Mouse (Mus musculus): ENCODE data around the gene Tbcc. TPM values are rescaled to one million over a fixed set of nuclear protein-coding genes. Genes with fewer than 3 reads are reported as not detected.
"Not testable (repeated sequence)": the region's sequence is repeated elsewhere in the genome, so short reads cannot be mapped to it uniquely, and the experiment has no call there.

The Tbcc gene
- polyA plus RNA-seq (2016; fragmentation: Nextera tagmentation; extraction: Ambion mirVana) = 52.4 and 55.1 TPM in 2 replicates

DNA sequence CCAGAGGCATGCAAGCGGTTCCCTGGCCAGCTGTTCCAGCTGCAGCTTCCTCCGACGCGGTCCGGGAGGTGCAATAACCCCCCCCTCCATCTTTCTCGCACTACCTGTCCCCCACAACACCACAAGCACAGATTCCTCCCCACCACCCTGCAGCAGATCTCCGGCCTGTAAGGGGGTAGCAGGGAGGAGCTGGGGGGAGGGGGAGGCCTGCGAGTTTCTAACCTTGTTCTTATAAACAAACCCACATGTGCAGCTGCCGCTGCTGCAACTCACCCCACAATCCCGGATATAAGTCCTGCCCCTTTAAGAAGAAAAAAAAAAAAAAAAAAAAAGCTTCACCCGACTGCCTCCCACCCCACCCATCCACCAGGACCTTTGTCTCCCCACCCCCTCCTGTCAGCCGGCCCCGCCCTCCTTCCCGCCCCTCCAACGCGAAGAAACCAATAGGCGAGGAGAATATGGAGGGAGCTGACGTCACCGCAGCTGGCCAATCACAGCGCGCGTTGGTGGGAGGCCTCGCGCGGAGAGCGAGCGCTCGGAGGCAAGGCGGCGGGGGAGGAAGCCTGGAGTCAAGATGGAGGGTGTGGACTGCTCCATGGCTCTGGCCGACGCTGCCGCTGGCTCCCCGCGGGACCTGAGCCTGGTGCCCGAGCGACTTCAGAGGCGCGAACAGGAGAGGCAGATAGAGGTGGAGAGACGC, at the start of gene Tbcc:
Tbcc (plus strand) TSS at position 569 of the 700 bp plus-strand sequence.
- H3K9ac ChIP-seq = peak within 1 kb of the TSS; percentile 91
- H3K4me3 ChIP-seq = peak within 1 kb of the TSS; percentile 79
- H3K4me2 ChIP-seq = peak within 1 kb of the TSS; percentile 96
- no peaks in the 10 kb centered on the region for H3K27me3 ChIP-seq (replicated peaks)
- H3K27ac ChIP-seq (ENCODE audit: poor library complexity, severe bottlenecking) = peak within 1 kb of the TSS; percentile 88
- H3K9me3 ChIP-seq (replicated peaks) = no peaks in the 10 kb centered on the region
- WGBS = under 1% methylated on average over 40 of the region's 40 CpGs
- peak; percentile 93 for ATAC-seq (ENCODE audit: insufficient number of reproducible peaks, low FRiP score)
- peaks cover 35% of the 10 kb centered on the region for H3K4me1 ChIP-seq (replicated peaks)
- H3K36me3 ChIP-seq = peaks cover 10% of the 10 kb centered on the region

DNA sequence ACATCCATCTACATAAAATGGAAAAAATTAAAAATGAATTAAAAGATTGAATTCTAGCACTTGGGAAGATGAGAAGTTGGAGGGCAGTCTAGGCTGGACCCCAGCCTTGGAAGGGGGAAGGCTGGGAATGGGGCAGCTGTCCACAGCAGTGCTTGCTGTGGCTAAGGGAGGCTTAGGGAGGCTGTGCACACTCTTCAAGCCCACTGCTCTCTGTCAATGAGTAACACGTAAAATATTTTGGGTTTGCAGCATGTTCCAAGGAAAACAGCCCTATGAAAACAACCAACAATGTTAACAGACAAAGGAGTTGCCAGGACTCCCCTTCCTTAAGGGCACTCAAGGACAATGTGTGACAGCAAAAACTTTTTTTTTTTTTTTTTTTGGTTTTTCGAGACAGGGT, 47.5 kb upstream of the Tbcc start:
- Histone ChIP-seq H3K4me2 (no peak overlapping the region), H3K9me3 (replicated peaks) (no peaks in the 10 kb centered on the region), H3K27ac (ENCODE audit: poor library complexity, severe bottlenecking) (no peak overlapping the region), H3K4me3 (no peak overlapping the region), H3K9ac (no peak overlapping the region), H3K4me1 (replicated peaks) (peaks cover 8% of the 10 kb centered on the region), H3K27me3 (replicated peaks) (no peaks in the 10 kb centered on the region), H3K36me3 (peaks cover 10% of the 10 kb centered on the region; the same call in 1 of the 2 replicates)
- 66% methylated on average over 2 of the region's 2 CpGs for WGBS
- ATAC-seq (ENCODE audit: insufficient number of reproducible peaks, low FRiP score) = no peak

DNA sequence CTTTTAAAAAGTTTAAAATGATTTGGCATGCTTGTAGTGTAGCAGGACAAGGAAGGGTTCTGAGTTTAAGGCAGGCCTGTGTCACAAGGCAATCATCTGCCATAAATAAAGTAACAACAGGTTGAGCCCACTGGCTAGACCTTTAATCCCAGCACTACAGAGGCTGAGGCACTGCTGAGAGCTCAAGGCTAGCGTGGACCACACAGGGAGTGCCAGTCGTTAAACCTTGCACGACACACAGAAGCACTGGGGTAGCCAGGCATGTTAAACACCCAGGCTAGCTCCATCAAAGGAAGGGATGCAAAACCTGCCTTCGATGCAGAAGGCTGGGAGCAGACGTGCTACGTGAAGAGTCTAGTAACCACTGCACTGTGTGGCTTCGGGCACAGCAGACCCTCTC, 46.8 kb upstream of the Tbcc start:
- Histone ChIP-seq H3K4me2 (no peak overlapping the region), H3K27me3 (replicated peaks) (no peaks in the 10 kb centered on the region), H3K36me3 (peaks cover 10% of the 10 kb centered on the region; the same call in 1 of the 2 replicates), H3K4me3 (no peak overlapping the region), H3K4me1 (replicated peaks) (peaks cover 8% of the 10 kb centered on the region), H3K9ac (no peak overlapping the region), H3K9me3 (replicated peaks) (no peaks in the 10 kb centered on the region), H3K27ac (ENCODE audit: poor library complexity, severe bottlenecking) (no peak overlapping the region)
- WGBS = 83% methylated on average over 7 of the region's 7 CpGs
- ATAC-seq (ENCODE audit: insufficient number of reproducible peaks, low FRiP score) = no peak

DNA sequence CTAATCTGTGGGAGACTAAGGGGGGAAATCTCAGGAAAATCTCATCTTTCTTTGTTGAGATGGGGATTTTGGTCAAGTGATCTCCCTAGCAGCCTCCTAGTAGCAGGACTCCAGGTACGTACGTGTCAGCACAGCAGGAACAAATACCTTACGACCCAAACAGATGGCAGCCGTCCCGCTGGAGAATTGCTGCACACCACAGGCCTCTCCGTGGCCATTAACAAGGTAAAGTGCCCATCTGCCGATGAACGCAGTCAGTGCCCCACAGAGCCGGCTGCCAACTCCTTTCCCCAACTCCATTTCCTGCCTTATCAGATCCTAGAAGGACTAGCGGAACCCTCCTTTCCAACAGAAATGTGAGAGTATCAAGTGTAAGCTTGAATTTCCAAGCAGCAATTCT, 45.7 kb upstream of the Tbcc start:
- Histone ChIP-seq H3K9me3 (replicated peaks) (no peaks in the 10 kb centered on the region), H3K4me2 (no peak overlapping the region), H3K36me3 (peaks cover 7% of the 10 kb centered on the region; the same call in 1 of the 2 replicates), H3K27ac (ENCODE audit: poor library complexity, severe bottlenecking) (no peak overlapping the region), H3K27me3 (replicated peaks) (no peaks in the 10 kb centered on the region), H3K9ac (no peak overlapping the region), H3K4me3 (no peak overlapping the region), H3K4me1 (replicated peaks) (peaks cover 8% of the 10 kb centered on the region)
- WGBS = 55% methylated on average over 10 of the region's 10 CpGs
- no peak for ATAC-seq (ENCODE audit: insufficient number of reproducible peaks, low FRiP score)

DNA sequence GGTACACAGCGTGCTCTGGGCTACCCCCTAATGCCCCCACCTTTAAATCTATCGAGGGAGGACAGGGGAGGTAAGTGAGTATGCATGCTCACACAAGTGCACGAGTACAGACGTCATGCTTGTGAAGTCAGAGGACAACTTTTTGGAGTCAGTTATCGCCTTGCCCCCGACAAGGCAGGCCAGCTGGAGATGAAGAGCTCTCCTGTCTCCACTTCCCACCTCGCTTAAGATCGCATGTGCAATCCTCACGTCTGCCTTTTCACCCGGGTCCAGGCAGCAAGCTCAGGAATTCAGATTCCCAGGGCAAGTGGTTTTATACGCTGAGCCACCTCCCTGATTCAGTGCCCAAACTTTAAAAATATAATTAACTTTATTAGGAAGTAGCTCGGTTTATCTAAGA, 45.2 kb upstream of the Tbcc start:
- H3K4me3 ChIP-seq = no peak overlapping the region
- WGBS = 65% methylated on average over 12 of the region's 12 CpGs
- H3K27ac ChIP-seq (ENCODE audit: poor library complexity, severe bottlenecking) = no peak overlapping the region
- H3K4me1 ChIP-seq (replicated peaks) = peaks cover 8% of the 10 kb centered on the region
- H3K4me2 ChIP-seq = no peak overlapping the region
- ATAC-seq (ENCODE audit: insufficient number of reproducible peaks, low FRiP score) = no peak
- H3K9me3 ChIP-seq (replicated peaks) = no peaks in the 10 kb centered on the region
- H3K9ac ChIP-seq = no peak overlapping the region
- peaks cover 3% of the 10 kb centered on the region; the same call in 1 of the 2 replicates for H3K36me3 ChIP-seq
- no peaks in the 10 kb centered on the region for H3K27me3 ChIP-seq (replicated peaks)

DNA sequence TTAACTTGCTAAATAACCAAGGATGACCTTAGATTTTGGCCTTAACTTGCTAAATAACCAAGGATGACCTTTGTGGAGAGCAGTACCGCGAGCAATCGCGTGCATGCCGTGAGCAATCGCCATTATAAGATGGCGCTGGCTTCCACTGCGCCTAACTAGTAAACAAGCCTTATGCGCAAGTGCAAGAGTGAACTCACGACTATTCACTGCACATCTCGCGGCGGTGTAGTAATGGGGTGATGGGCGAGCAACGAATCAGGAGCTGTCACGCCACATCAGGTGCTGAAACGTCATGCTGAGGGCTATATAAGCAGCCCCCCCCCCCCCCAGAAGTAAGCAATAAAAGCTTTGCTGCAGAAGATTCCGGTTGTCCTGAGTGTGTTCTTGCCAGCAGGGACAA, 43.9 kb upstream of the Tbcc start:
- H3K36me3 ChIP-seq; H3K4me1 ChIP-seq (replicated peaks); H3K27ac ChIP-seq (ENCODE audit: poor library complexity, severe bottlenecking); H3K4me3 ChIP-seq; H3K9ac ChIP-seq; H3K9me3 ChIP-seq (replicated peaks); H3K4me2 ChIP-seq; H3K27me3 ChIP-seq (replicated peaks); ATAC-seq (ENCODE audit: insufficient number of reproducible peaks, low FRiP score): not testable (repeated sequence)
- 94% methylated on average over 18 of the region's 18 CpGs for WGBS

DNA sequence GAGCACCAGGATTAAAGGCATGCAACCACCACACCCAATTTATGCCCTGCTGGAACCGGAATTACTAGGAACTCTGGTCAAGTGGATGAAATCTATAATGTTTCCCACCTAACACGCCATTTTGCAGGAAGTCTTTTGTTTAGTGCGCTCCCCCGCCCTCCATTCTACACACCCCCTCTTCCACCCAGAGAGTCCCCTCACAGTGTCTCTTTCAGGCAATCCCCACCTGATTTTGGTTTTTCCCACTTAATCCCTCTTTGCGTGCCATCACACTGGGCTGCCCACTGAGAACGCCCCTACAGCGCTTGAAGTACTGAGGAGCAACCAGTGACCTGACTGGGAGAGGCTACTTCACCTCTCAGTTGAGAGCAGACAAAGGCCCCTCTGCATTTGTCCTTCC, 43.3 kb upstream of the Tbcc start:
- H3K36me3 ChIP-seq = 0 out of 2 replicates have a peak, but pooled peaks cover 3% of the 10 kb centered on the region
- peaks cover 8% of the 10 kb centered on the region for H3K4me1 ChIP-seq (replicated peaks)
- no peaks in the 10 kb centered on the region; the same call in 1 of the 2 replicates for H3K9me3 ChIP-seq (replicated peaks)
- no peak for ATAC-seq (ENCODE audit: insufficient number of reproducible peaks, low FRiP score)
- no peak overlapping the region for H3K4me2 ChIP-seq
- no peak overlapping the region for H3K9ac ChIP-seq
- H3K4me3 ChIP-seq = no peak overlapping the region
- 93% methylated on average over 7 of the region's 7 CpGs for WGBS
- H3K27me3 ChIP-seq (replicated peaks) = no peaks in the 10 kb centered on the region
- H3K27ac ChIP-seq (ENCODE audit: poor library complexity, severe bottlenecking) = no peak overlapping the region

DNA sequence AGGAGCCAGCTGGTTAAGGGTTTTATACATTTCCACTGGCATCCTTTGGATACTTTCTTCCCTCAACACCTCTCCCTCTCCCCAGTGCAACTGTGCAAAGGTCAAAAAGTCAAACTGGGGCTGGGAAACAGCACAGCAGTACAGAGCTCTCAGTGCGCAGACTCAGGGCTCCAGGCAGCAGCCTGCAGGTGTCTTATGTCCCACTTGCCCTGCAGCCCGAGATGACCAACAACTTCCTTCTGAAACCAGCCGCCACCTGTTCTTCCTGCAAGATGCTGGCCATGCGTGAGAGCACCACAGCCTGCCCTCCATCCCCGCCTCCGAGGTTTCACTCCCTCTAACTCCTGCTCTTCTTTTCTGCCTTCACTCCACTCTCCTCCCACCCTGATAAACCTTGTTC, 37.8 kb upstream of the Tbcc start:
- H3K4me2 ChIP-seq = peak overlapping the region; percentile 23
- H3K27me3 ChIP-seq (replicated peaks) = no peaks in the 10 kb centered on the region
- no peaks in the 10 kb centered on the region for H3K36me3 ChIP-seq
- H3K9ac ChIP-seq = peak overlapping the region; percentile 46
- WGBS = 40% methylated on average over 6 of the region's 6 CpGs
- no peak for ATAC-seq (ENCODE audit: insufficient number of reproducible peaks, low FRiP score)
- H3K27ac ChIP-seq (ENCODE audit: poor library complexity, severe bottlenecking) = peak overlapping the region; percentile 30
- H3K4me1 ChIP-seq (replicated peaks) = peaks cover 35% of the 10 kb centered on the region
- H3K9me3 ChIP-seq (replicated peaks) = no peaks in the 10 kb centered on the region; the same call in 1 of the 2 replicates
- H3K4me3 ChIP-seq = no peak overlapping the region

DNA sequence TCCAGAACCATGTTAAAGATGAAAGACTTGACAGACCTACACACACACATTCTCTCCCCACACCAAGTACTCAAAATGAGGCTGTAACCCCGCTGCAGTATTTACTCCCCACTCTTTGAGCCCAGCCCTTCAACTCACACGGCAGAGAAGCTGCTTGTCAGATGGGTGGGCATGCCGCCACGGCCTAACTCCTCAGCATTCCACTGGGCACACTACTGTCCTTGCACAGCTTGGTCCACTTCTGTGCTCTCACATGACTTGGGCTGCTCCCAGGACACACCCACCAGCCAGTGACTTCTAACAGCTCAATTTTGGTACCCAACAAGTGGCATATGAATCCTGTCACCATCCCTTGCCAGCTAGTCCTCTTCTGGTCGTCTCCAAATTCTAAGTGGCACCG, 37.2 kb upstream of the Tbcc start:
- H3K4me1 ChIP-seq (replicated peaks) = peaks cover 35% of the 10 kb centered on the region
- H3K4me2 ChIP-seq = peak overlapping the region; percentile 13
- no peak overlapping the region for H3K4me3 ChIP-seq
- ATAC-seq (ENCODE audit: insufficient number of reproducible peaks, low FRiP score) = no peak
- no peaks in the 10 kb centered on the region for H3K27me3 ChIP-seq (replicated peaks)
- peak overlapping the region; percentile 46 for H3K9ac ChIP-seq
- 46% methylated on average over 6 of the region's 6 CpGs for WGBS
- no peaks in the 10 kb centered on the region for H3K36me3 ChIP-seq
- H3K9me3 ChIP-seq (replicated peaks) = no peaks in the 10 kb centered on the region; the same call in 1 of the 2 replicates
- H3K27ac ChIP-seq (ENCODE audit: poor library complexity, severe bottlenecking) = peak overlapping the region; percentile 30

DNA sequence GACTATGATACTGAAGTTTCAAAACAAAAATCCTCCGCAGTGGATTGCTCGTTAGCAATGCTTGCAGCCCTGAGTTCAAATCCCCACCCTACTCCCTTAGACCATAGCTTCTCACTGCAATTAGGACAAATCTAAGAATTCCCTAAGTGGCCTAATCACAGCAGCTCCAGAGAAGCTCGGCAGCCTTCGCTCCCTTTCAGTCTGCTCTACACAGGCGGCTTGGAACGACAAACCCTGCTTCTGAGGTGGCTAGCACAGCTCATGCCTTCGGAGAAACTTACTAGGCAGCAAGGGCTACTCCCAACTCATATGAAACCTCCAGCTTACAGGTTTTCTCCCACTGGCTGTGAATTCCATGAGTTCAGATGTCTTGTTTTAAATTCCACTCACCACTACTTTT, 36.4 kb upstream of the Tbcc start:
- Histone ChIP-seq H3K4me1 (replicated peaks) (peaks cover 35% of the 10 kb centered on the region), H3K4me3 (no peak overlapping the region), H3K4me2 (no peak overlapping the region), H3K9ac (peak overlapping the region; percentile 71), H3K27me3 (replicated peaks) (no peaks in the 10 kb centered on the region), H3K36me3 (no peaks in the 10 kb centered on the region), H3K27ac (ENCODE audit: poor library complexity, severe bottlenecking) (peak overlapping the region; percentile 66), H3K9me3 (replicated peaks) (no peaks in the 10 kb centered on the region; the same call in 1 of the 2 replicates)
- WGBS = 65% methylated on average over 7 of the region's 7 CpGs
- no peak for ATAC-seq (ENCODE audit: insufficient number of reproducible peaks, low FRiP score)

DNA sequence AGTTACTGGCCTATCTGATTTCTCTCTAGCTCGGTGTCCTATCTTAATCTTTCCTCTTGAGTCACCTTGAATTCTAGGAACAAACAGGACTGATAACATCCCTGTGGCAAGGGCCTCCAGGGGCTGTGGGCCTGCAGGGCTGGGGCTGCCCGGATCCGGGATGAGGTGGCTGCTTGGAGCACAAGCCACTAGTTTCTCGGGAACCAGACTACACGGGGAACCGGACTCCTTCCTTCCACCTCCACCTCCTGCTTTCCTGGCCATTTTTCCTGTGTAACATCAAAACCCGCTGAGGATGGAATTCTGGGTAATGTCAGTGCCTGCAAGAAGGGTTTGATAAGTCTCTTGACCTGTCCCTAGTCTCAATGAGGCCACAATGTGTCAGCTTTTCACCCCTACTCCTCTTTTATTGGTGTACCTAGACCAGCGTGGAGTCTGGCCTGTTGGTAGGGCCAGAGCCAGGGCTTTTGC, 35.8 kb upstream of the Tbcc start:
- peak overlapping the region; percentile 22 for H3K4me3 ChIP-seq
- peaks cover 35% of the 10 kb centered on the region for H3K4me1 ChIP-seq (replicated peaks)
- no peaks in the 10 kb centered on the region for H3K36me3 ChIP-seq
- 26% methylated on average over 8 of the region's 8 CpGs for WGBS
- peak overlapping the region; percentile 78 for H3K4me2 ChIP-seq
- no peaks in the 10 kb centered on the region for H3K27me3 ChIP-seq (replicated peaks)
- H3K9me3 ChIP-seq (replicated peaks) = no peaks in the 10 kb centered on the region; the same call in 1 of the 2 replicates
- H3K27ac ChIP-seq (ENCODE audit: poor library complexity, severe bottlenecking) = peak overlapping the region; percentile 83
- peak overlapping the region; percentile 71 for H3K9ac ChIP-seq
- ATAC-seq (ENCODE audit: insufficient number of reproducible peaks, low FRiP score) = no peak
